Mouse (Mus musculus) limb, embryonic 10.5 days (tissue): Measurements from ENCODE around the gene Ccdc33. TPM values are rescaled to one million over a fixed set of nuclear protein-coding genes. Genes with fewer than 3 reads are reported as not detected.

Experiments
- DNase-seq: peaks from one replicate; pipeline ENCODE4 v3.0.0-alpha.2; 2017; ENCODE audit warnings: low spot score
- H3K27ac ChIP-seq: fragments of 300-500 bp; sonication (generic); 2 replicates; pipeline ENCODE4 v1.5.1; 2016; ENCODE audit warnings: mild to moderate bottlenecking
- H3K27me3 ChIP-seq: fragments of 300-500 bp; sonication (generic); 2 replicates; pipeline ENCODE4 v1.6.1; 2016; ENCODE audit warnings: low read depth, mild to moderate bottlenecking; ENCODE audit not compliant: poor library complexity, severe bottlenecking
- H3K36me3 ChIP-seq: fragments of 300-500 bp; sonication (generic); 2 replicates; pipeline ENCODE4 v1.6.1; 2016; ENCODE audit warnings: mild to moderate bottlenecking, moderate library complexity
- H3K4me1 ChIP-seq: fragments of 300-500 bp; sonication (generic); 2 replicates; pipeline ENCODE4 v1.6.1; 2016
- H3K4me3 ChIP-seq: fragments of 300-500 bp; sonication (generic); 2 replicates; pipeline ENCODE4 v1.5.1; 2016; ENCODE audit warnings: mild to moderate bottlenecking, moderate library complexity
- H3K9me3 ChIP-seq: fragments of 300-500 bp; sonication (generic); replicated peaks from 2 replicates; pipeline ENCODE4 v1.6.1; 2016; ENCODE audit warnings: mild to moderate bottlenecking
- WGBS: fragments of 180-500 bp; shearing (Covaris S2); methylation state at CpG from one replicate; pipeline ENCODE4 v1.1.7; 2016; 5-methylcytosine and 5-hydroxymethylcytosine counted together
- polyA plus RNA-seq: library from polyadenylated mRNA; unstranded; fragments of >200 nt; fragmentation: Nextera tagmentation; extraction: Ambion mirVana; gene quantifications from 2 replicates; pipeline ENCODE4 v1.2.1, GENCODE M21; 2016

Ccdc33 gene
- polyA plus RNA-seq, 1 experiment from 2014 or later: 0.26 TPM

GRCm38 (mm10) chr9:58099836-58100565 lies 18.6 kb downstream of the Ccdc33 start:
- no peak for DNase-seq
- Histone ChIP-seq H3K4me1 (peaks cover 60% of the 10 kb centered on the region), H3K27me3 (peaks cover 34% of the 10 kb centered on the region), H3K27ac (peak overlapping the region; percentile 59), H3K4me3 (no peak overlapping the region), H3K36me3 (no peaks in the 10 kb centered on the region), H3K9me3 (no peaks in the 10 kb centered on the region)
- 64% methylated on average over 5 of the region's 5 CpGs for WGBS

- Histone ChIP-seq H3K36me3 (no peaks in the 10 kb centered on the region), H3K9me3 (no peaks in the 10 kb centered on the region), H3K27me3 (peaks cover 24% of the 10 kb centered on the region), H3K27ac (peak overlapping the region; percentile 32; the same call in 1 of the 2 replicates), H3K4me1 (peaks cover 68% of the 10 kb centered on the region), H3K4me3 (no peak overlapping the region)
- WGBS: 64% methylated on average over 5 of the region's 5 CpGs
- no peak for DNase-seq
Measured at GRCm38 (mm10) chr9:58096629-58097301, 21.9 kb downstream of the Ccdc33 start.

GRCm38 (mm10) chr9:58095977-58096376 lies 22.6 kb downstream of the Ccdc33 start:
- no peak overlapping the region for H3K27ac ChIP-seq
- H3K4me1 ChIP-seq: peaks cover 70% of the 10 kb centered on the region
- WGBS: 77% methylated on average over 6 of the region's 6 CpGs

GRCm38 (mm10) chr9:58093776-58094175 lies 24.8 kb downstream of the Ccdc33 start:
- WGBS: 81% methylated on average over 3 of the region's 3 CpGs
- Histone ChIP-seq H3K27me3 (peaks cover 33% of the 10 kb centered on the region), H3K9me3 (no peaks in the 10 kb centered on the region), H3K4me1 (peaks cover 59% of the 10 kb centered on the region), H3K36me3 (no peaks in the 10 kb centered on the region), H3K4me3 (no peak overlapping the region), H3K27ac (0 out of 2 replicates have a peak overlapping the region, but pooled peaks have one; percentile 0)
- no peak for DNase-seq

More at GRCm38 (mm10) chr9:58095977-58096376, 22.6 kb downstream of the Ccdc33 start:
- Histone ChIP-seq H3K36me3 (no peaks in the 10 kb centered on the region), H3K4me3 (no peak overlapping the region), H3K27me3 (peaks cover 22% of the 10 kb centered on the region), H3K9me3 (no peaks in the 10 kb centered on the region)
- no peak for DNase-seq

- no peaks in the 10 kb centered on the region for H3K9me3 ChIP-seq
- H3K27me3 ChIP-seq: peaks cover 35% of the 10 kb centered on the region
- no peak for DNase-seq
- WGBS: 74% methylated on average over 7 of the region's 7 CpGs
- peak overlapping the region; percentile 66; the same call in 1 of the 2 replicates for H3K27ac ChIP-seq
- H3K4me1 ChIP-seq: peaks cover 58% of the 10 kb centered on the region
- H3K4me3 ChIP-seq: no peak overlapping the region
- H3K36me3 ChIP-seq: no peaks in the 10 kb centered on the region
Measured at GRCm38 (mm10) chr9:58092581-58093269, 25.9 kb downstream of the Ccdc33 start.

GRCm38 (mm10) chr9:58091623-58092425 lies 26.8 kb downstream of the Ccdc33 start:
- Histone ChIP-seq H3K27ac (peak overlapping the region; percentile 66), H3K4me3 (no peak overlapping the region), H3K27me3 (peaks cover 35% of the 10 kb centered on the region), H3K4me1 (peaks cover 51% of the 10 kb centered on the region), H3K9me3 (no peaks in the 10 kb centered on the region), H3K36me3 (no peaks in the 10 kb centered on the region)
- 32% methylated on average over 4 of the region's 4 CpGs for WGBS
- DNase-seq: peak; percentile 61

GRCm38 (mm10) chr9:58087277-58087998 lies 31.2 kb downstream of the Ccdc33 start:
- no peak overlapping the region; the same call in 1 of the 2 replicates for H3K27ac ChIP-seq
- no peak overlapping the region for H3K4me3 ChIP-seq
- H3K36me3 ChIP-seq: no peaks in the 10 kb centered on the region
- no peak for DNase-seq
- H3K27me3 ChIP-seq: peaks cover 55% of the 10 kb centered on the region
- WGBS: 59% methylated on average over 7 of the region's 7 CpGs
- H3K9me3 ChIP-seq: no peaks in the 10 kb centered on the region
- H3K4me1 ChIP-seq: peaks cover 56% of the 10 kb centered on the region

GRCm38 (mm10) chr9:58086861-58087260 lies 31.8 kb downstream of the Ccdc33 start:
- H3K27ac ChIP-seq: peak overlapping the region; percentile 7; the same call in 1 of the 2 replicates
- DNase-seq: no peak
- peaks cover 55% of the 10 kb centered on the region for H3K27me3 ChIP-seq
- no peaks in the 10 kb centered on the region for H3K9me3 ChIP-seq
- H3K4me3 ChIP-seq: no peak overlapping the region
- no peaks in the 10 kb centered on the region for H3K36me3 ChIP-seq
- H3K4me1 ChIP-seq: peaks cover 51% of the 10 kb centered on the region
- WGBS: 64% methylated on average over 7 of the region's 7 CpGs

- Histone ChIP-seq H3K36me3 (no peaks in the 10 kb centered on the region), H3K4me1 (peaks cover 44% of the 10 kb centered on the region), H3K27ac (peak overlapping the region; percentile 7), H3K27me3 (peaks cover 55% of the 10 kb centered on the region), H3K9me3 (no peaks in the 10 kb centered on the region), H3K4me3 (no peak overlapping the region)
- DNase-seq: no peak
- 34% methylated on average over 9 of the region's 9 CpGs for WGBS
Measured at GRCm38 (mm10) chr9:58086203-58086602, 32.4 kb downstream of the Ccdc33 start.

GRCm38 (mm10) chr9:58085074-58085473 lies 33.5 kb downstream of the Ccdc33 start:
- Histone ChIP-seq H3K4me1 (peaks cover 43% of the 10 kb centered on the region), H3K36me3 (no peaks in the 10 kb centered on the region), H3K27me3 (peaks cover 55% of the 10 kb centered on the region), H3K27ac (no peak overlapping the region), H3K4me3 (no peak overlapping the region), H3K9me3 (no peaks in the 10 kb centered on the region)
- 23% methylated on average over 2 of the region's 2 CpGs for WGBS
- no peak for DNase-seq

GRCm38 (mm10) chr9:58084586-58084985 lies 34.0 kb downstream of the Ccdc33 start:
- Histone ChIP-seq H3K27me3 (peaks cover 54% of the 10 kb centered on the region), H3K4me3 (no peak overlapping the region), H3K9me3 (no peaks in the 10 kb centered on the region), H3K36me3 (no peaks in the 10 kb centered on the region), H3K4me1 (peaks cover 43% of the 10 kb centered on the region), H3K27ac (no peak overlapping the region)
- no peak for DNase-seq
- 14% methylated on average over 8 of the region's 8 CpGs for WGBS

- H3K36me3 ChIP-seq: no peaks in the 10 kb centered on the region
- peaks cover 11% of the 10 kb centered on the region for H3K4me1 ChIP-seq
- no peak overlapping the region for H3K27ac ChIP-seq
- peaks cover 24% of the 10 kb centered on the region; the same call in 1 of the 2 replicates for H3K27me3 ChIP-seq
- H3K4me3 ChIP-seq: no peak overlapping the region
- H3K9me3 ChIP-seq: no peaks in the 10 kb centered on the region
- WGBS: 57% methylated on average over 3 of the region's 3 CpGs
- DNase-seq: no peak
Measured at GRCm38 (mm10) chr9:58074561-58074960, 44.1 kb downstream of the Ccdc33 start.
